Mouse (Mus musculus): Measurements from ENCODE around the gene Erich3.
"Not testable (repeated sequence)": the region's sequence is repeated elsewhere in the genome, so short reads cannot be mapped to it uniquely, and the experiment has no call there.

The Erich3 gene

GRCm38 (mm10) chr3:154663545-154663944 is at the start of gene Erich3:
Erich3 (plus strand) TSS chr3:154663859.
- DNase-seq = no peak

DNA sequence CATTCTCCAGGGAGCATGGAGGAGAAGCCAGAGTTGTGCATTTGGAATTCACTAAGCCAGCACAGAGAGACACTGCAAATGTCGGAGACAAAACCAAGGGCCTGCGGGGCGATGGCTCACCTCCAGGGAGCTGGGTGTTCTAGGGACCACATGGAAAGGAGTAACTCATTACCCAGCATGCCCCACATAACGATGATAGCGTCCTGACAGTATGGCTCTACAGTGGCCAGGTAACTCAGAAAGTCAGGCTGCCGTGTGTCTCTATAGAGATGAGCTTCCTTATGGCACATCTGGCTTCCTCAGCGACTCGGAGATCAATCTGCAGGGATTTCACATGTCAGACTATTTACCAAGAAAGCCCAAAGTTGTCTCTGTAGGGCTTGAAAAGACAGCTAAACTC is 48.9 kb upstream of the Erich3 start:
- no peak for DNase-seq

- no peak for DNase-seq
Measured at GRCm38 (mm10) chr3:154615304-154615703, 48.4 kb upstream of the Erich3 start.

DNA sequence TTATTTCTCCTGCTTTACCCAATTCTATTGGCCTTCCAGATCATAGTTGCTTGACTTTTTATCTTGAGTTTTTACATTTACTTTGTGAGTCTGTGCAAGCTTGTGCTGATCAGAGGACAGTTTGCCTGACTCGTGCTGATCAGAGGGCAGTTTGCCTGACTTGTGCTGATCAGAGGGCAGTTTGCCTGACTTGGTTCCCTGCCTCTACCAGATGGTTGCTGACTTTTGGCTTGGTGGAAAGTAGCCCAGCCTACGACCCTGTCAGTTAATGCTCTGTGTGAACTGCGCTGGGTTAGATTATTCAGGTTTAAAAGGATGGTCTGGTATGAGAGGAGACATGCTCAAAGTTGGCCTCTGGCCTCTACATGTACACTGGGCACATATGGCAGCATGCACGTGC is 47.6 kb upstream of the Erich3 start:
- no peak for DNase-seq

GRCm38 (mm10) chr3:154628284-154628683 is 35.4 kb upstream of the Erich3 start:
- no peak for DNase-seq

GRCm38 (mm10) chr3:154631281-154631680 is 32.4 kb upstream of the Erich3 start:
- not testable (repeated sequence) for DNase-seq

DNA sequence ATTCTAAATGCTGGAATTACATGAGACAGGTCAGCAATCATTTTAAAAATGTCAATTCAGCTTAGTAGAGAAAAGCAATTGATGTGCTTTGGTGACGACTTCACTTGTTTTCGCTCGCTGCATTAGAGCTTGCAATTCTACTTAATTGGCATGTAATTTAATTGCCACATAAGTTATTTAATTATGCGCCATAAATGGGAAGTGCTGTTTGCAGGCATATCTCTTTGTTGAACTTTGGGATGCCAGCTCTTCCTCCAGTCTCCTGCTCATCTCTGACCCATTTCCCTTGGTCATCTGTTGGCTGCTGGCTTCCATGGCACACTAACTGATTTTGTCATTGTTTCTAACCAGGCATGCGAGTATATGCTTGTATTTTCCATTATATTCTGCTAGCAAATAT is 30.6 kb upstream of the Erich3 start:
- no peak for DNase-seq

DNA sequence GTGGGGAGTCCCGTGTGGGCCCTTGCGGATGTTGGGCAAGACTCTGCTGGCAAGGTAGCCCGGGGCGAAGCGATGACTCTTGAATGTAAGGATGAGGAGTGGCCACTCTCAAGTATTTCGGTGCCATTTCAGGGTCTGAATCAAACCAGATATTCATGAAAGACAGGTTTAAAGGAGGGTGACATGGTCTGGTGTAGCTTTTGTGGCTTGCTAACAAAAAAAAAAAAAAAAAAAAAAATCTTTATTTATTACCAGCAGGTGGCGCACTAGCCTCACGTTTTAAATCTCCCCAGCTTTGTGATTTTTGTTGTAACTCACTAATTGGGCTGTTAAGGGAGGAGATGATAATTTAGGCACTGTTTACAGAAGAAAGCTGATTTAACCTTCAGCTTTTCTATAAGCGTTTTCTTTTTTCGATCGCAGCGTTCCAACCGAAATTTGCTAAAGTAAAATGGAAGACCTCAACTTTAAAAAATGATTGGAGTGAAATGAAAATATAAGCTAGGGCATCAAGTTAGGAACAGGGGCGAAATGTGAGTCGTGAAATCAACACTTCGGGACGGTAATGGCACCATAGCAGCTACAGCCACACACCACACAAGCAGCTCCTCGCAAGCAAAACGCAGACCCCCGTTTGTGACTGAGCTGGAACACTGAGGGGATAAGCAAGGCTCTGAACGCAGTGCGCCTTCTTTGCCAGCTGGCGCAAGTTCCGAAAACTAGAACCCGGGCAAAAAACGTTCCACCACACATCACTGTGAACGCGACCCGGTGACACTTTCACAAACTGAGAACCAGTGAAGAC is 16.8 kb upstream of the Erich3 start:
- peak in 1 of 2 experiments; percentile 8 for DNase-seq

GRCm38 (mm10) chr3:154647443-154647780 is 16.2 kb upstream of the Erich3 start:
- no peak for DNase-seq

DNA sequence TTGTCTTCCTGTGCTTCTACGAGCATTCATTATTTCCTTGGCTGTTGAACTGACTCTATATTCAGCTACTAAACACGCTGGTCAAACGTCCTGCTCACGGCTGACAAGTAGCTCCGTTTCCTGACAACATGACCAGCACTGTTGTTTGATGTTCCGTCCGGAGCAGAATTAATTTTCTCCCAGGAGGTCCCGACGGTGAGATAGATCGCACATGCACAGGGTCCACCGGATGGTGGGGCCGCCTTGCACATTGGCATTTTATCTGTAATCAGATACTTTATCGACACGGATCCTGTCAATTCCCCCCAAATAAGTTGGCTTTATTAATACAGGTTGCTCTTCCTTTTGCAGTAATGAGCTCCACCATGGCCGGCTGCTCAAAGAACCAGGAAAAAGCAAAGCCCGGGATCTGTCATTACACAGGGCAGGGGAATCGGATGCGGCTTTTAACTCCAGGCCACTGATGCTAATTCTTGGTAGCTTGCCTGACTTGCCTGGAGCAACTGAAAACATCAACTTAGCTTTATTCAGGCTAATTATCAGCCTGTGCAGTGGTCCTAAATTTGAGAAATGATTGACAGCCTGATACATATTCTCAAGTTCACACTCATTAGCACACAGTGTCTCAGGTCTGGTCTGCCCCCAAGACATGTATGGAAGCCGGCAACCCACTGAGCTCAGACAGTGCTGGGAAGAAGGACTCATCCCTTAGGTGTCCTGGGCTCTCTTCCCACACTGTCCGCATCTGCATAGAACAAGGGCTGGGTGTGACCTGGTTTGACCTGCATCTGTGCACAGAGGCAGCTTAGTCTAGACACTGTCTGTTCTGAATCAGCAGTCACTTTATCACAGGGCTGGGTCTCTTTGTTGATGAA is 14.0 kb upstream of the Erich3 start:
- no peak for DNase-seq

- no peak for DNase-seq
Measured at GRCm38 (mm10) chr3:154651192-154651821, 12.4 kb upstream of the Erich3 start.

- peak; percentile 16 to 74 for DNase-seq
Measured at GRCm38 (mm10) chr3:154652581-154653420, 10.9 kb upstream of the Erich3 start.

DNA sequence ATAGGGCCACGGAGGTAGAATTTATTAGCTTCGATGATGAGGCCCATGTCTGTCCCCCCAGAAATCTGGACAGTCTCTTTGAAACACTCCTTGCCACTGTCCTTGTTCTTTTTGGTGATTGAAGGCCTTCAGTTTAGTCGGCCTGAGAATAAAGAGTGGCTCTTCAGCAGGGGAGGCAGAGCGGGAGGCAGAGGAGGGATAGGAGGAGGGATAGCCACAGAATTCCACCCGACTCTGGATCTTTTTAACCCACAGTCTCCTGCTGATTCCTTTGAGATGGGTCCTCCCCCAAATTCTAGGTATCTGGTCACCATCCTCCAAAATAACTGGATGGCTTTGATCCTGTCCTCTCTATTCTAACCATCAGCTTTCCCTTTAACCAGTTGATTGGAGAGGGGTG is 10.2 kb upstream of the Erich3 start:
- DNase-seq = no peak

GRCm38 (mm10) chr3:154654284-154654683 is 9.4 kb upstream of the Erich3 start:
- DNase-seq = no peak

- DNase-seq = no peak
Measured at GRCm38 (mm10) chr3:154654901-154655300, 8.8 kb upstream of the Erich3 start.

- no peak for DNase-seq
Measured at GRCm38 (mm10) chr3:154655711-154656110, 7.9 kb upstream of the Erich3 start.

GRCm38 (mm10) chr3:154663976-154664581 is 420 bp downstream of the Erich3 start:
- DNase-seq = peak; percentile 7 to 29

DNA sequence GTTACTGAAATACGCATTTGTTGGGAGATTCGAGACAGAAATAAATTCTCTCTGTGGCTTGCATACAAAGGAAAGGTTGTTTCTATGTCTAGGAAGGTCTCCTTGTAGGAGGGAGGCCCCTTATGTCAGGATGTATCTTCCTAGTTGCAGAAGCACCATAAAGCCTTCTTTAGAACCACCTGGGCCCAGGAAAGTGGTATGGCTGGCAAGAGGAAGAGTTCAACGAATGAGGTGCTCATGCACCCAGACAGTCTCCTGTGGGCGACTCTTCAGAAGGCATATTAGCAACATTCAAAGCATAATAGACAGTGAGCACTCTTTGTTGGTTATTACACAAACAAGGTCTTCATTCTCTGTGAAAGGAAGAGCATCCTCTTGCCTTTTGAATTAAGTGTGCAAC is 977 bp downstream of the Erich3 start:
- DNase-seq = no peak

- no peak for DNase-seq
Measured at GRCm38 (mm10) chr3:154668485-154668884, 4.8 kb downstream of the Erich3 start.

GRCm38 (mm10) chr3:154670584-154670983 is 6.9 kb downstream of the Erich3 start:
- no peak for DNase-seq

- no peak for DNase-seq
Measured at GRCm38 (mm10) chr3:154671013-154671412, 7.4 kb downstream of the Erich3 start.

DNA sequence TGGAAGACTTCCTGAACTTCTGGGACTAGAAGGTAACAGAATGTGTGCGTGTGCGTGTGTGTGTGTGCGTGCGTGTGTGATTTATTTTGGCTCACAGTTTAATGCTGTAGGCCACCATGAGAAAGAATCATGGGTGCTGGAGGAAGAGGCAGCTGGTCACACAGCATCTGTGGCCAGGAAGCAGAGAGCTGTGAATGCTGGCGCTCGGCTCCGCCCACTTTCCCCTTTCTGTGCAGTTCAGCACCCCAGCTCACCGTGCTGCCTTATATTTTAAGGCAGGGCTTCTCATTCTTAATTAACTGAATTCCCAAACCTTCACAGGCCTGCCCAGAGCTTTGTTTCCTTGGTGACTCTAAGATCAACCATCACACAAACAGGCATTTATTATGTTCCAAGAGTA is 9.7 kb downstream of the Erich3 start:
- DNase-seq = no peak

Measured in kidney, postnatal 36 days (tissue).